7 mouse cellular contexts compared by ENCODE assay signal in the genomic region with DNA sequence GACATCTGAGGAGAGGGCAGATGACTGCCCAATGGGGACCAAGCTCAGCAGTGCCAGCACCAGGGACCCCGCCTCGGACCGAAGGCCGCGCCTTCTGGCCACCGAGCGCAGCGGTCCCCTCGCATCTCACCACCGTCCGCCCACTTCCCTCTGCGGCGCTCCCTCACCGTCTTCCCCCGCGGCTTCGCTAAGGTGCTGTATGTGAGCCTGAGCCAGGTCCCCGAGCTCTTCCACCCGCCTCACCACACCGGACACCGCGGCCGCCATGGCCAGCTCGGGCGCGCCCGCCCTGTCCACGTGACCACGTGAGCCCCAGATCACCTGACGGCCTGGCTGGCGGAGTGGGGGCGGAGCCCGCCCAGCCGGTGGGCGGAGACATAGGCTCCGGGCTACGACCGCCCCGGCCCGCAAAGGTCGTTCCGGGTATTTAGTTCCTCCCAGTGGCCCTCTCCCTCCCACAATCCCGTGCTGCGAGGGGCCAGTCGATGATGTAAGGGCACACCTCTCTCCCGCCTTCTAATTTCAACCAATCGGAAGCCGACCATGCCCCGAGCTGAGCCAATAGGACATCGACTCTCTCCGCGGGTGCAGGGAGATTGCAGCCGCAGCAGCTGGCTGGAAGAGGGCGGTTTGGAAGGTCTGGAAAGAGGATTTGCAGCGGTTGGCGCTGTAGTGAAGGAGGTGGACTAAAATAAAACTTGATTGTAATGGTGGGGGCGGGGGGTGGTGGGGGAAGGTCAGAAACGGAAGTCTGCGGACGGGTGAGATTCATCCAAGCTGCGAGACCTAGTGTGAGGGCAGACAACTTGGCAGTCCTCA. TPM values are rescaled to one million over a fixed set of nuclear protein-coding genes. Genes with fewer than 3 reads are reported as not detected.
DNase-seq lines count a peak whose midpoint lies in the region; ATAC-seq lines count a peak whose summit lies in the region.

AW549877 (minus strand) TSS at position 297 of the 819 bp plus-strand sequence.

- peak within 1 kb of the TSS; percentile 90 for H3K9ac ChIP-seq in intestine, embryonic 16.5 days (ENCODE audit: low read depth, low read length)
- peak within 1 kb of the TSS; percentile 82 for H3K9ac ChIP-seq in midbrain, embryonic 11.5 days (ENCODE audit: low read length)

- peak; percentile 100 for DNase-seq in adrenal gland, adult 2 months
- DNase-seq in embryo, embryonic 11.5 days (ENCODE audit: low read depth, low spot score): peak; percentile 96
- DNase-seq in gastrocnemius, postnatal 4 days (ENCODE audit: low spot score in 2 of 2): peak; percentile 98 to 100
- DNase-seq in left cerebral cortex, postnatal 36 days (ENCODE audit: low spot score in 2 of 2): peak; percentile 97 to 98
- DNase-seq in midbrain, embryonic 11.5 days (ENCODE audit: low spot score, missing footprints): peak; percentile 99
- peak; percentile 99 for DNase-seq in skeletal muscle tissue, adult 2 months (ENCODE audit: low read depth, low spot score)

- no peaks in the 10 kb centered on the region for H3K27me3 ChIP-seq in intestine, embryonic 16.5 days (replicated peaks; ENCODE audit: control insufficient read depth, insufficient read depth, low read length)
- H3K27me3 ChIP-seq in midbrain, embryonic 11.5 days (ENCODE audit: control insufficient read depth, insufficient read depth, low read length): no peaks in the 10 kb centered on the region

- peak within 1 kb of the TSS; percentile 75 for H3K4me2 ChIP-seq in intestine, embryonic 16.5 days (ENCODE audit: low read depth, low read length)
- peak within 1 kb of the TSS; percentile 56 for H3K4me2 ChIP-seq in midbrain, embryonic 11.5 days

- H3K4me1 ChIP-seq in intestine, embryonic 16.5 days (ENCODE audit: control insufficient read depth, insufficient read depth, low read length): no peaks in the 10 kb centered on the region
- peaks cover 4% of the 10 kb centered on the region for H3K4me1 ChIP-seq in midbrain, embryonic 11.5 days (ENCODE audit: control insufficient read depth, insufficient read depth, low read length)

- peak; percentile 99 for ATAC-seq in intestine, embryonic 16.5 days
- ATAC-seq in midbrain, embryonic 11.5 days (ENCODE audit: low FRiP score): peak; percentile 99

- no peaks in the 10 kb centered on the region for H3K9me3 ChIP-seq in intestine, embryonic 16.5 days (ENCODE audit: control insufficient read depth, low read length)
- H3K9me3 ChIP-seq in midbrain, embryonic 11.5 days (ENCODE audit: control insufficient read depth, low read length): no peaks in the 10 kb centered on the region

- intact Hi-C loops in left cerebral cortex, postnatal 36 days (cut with DNase I): loop anchor here (1.0 to 5.0 kb wide), 3 partner anchors 17 to 47 kb away; partner anchors contain the start of gene Fbxo4

- H3K27ac ChIP-seq in intestine, embryonic 16.5 days (ENCODE audit: low read length): peak within 1 kb of the TSS; percentile 96
- peak within 1 kb of the TSS; percentile 76 for H3K27ac ChIP-seq in midbrain, embryonic 11.5 days (ENCODE audit: low read depth, low read length)

- 0 out of 2 replicates have a peak, but pooled peaks cover 5% of the 10 kb centered on the region for H3K36me3 ChIP-seq in intestine, embryonic 16.5 days (ENCODE audit: control insufficient read depth, insufficient read depth, low read length)
- H3K36me3 ChIP-seq in midbrain, embryonic 11.5 days (ENCODE audit: control insufficient read depth, insufficient read depth, low read length): peaks cover 5% of the 10 kb centered on the region

- peak within 1 kb of the TSS; percentile 86 for H3K4me3 ChIP-seq in intestine, embryonic 16.5 days (ENCODE audit: low read length)
- peak within 1 kb of the TSS; percentile 59 for H3K4me3 ChIP-seq in midbrain, embryonic 11.5 days (ENCODE audit: low read depth, low read length)

- WGBS in intestine, embryonic 16.5 days: under 1% methylated on average over 61 of the region's 61 CpGs
- WGBS in midbrain, embryonic 11.5 days: under 1% methylated on average over 61 of the region's 61 CpGs

RNA-seq across cellular contexts. Expression of gene AW549877, which starts in this region (rescaled TPM):
- 10 to 100 TPM; 44.2 to 53.6 TPM for total RNA-seq in adrenal gland, adult 2 months (2021)
- polyA plus RNA-seq in adrenal gland, adult 2 months (2012; rRNA removed): 4.1 and 5.4 TPM in 2 replicates
- total RNA-seq in gastrocnemius, postnatal 4 days (2021): 10 to 100 TPM; 19.2 to 22.8 TPM
- 26.6 and 33.2 TPM in 2 replicates for polyA plus RNA-seq in intestine, embryonic 16.5 days (2015; fragmentation: Nextera tagmentation; extraction: Ambion mirVana)
- total RNA-seq in left cerebral cortex, postnatal 36 days (2021): 10 to 100 TPM; 43.8 to 46.8 TPM
- 65.5 and 72.7 TPM in 2 replicates for polyA plus RNA-seq in midbrain, embryonic 11.5 days (2014; fragmentation: Nextera tagmentation; extraction: Ambion mirVana)

Comparison
In these comparisons a context has a peak if more than half of its experiments do, and no peak if none do; other contexts are left out.
1. Peak in every context shown above with its lines: DNase-seq, ATAC-seq, H3K4me3 ChIP-seq and H3K27ac ChIP-seq.